Mouse (Mus musculus) embryonic fibroblast, embryonic 13.5 days (primary cell): ENCODE measurements at regions not wholly inside any gene's neighbourhood (a gene's known extent, or its start where the extent isn't known, plus 50 kb on each side); places are given as distances from the start of the nearest gene placed in this dataset.

Experiments used
- CTCF ChIP-seq: IDR thresholded peaks from 2 replicates; pipeline ENCODE4 v1.5.1; 2011; ENCODE audit warnings: mild to moderate bottlenecking, control low read depth, low read length, moderate library complexity, borderline replicate concordance; ENCODE audit not compliant: insufficient read depth
- POLR2A ChIP-seq: IDR thresholded peaks from 2 replicates; pipeline ENCODE4 v1.6.1; 2011; ENCODE audit warnings: low read depth, mild to moderate bottlenecking, control low read depth, low read length, moderate library complexity

- TF ChIP-seq POLR2A (no peak), CTCF (no peak)
Measured at GRCm38 (mm10) chr2:45367436-45368193, 250.4 kb upstream of the Zeb2 start.
